Mouse (Mus musculus) liver, postnatal 0 days (tissue): ENCODE measurements around the gene Cfl1. TPM values are rescaled to one million over a fixed set of nuclear protein-coding genes. Genes with fewer than 3 reads are reported as not detected.
A peak's percentile ranks its signal among the peaks of the same experiment; 100 is the strongest.

Experiments
- ATAC-seq: fragments of 200-750 bp; cut with Nextera tagmentation; 2 replicates; pipeline ENCODE4 v1.8.0; 2017; ENCODE audit warnings: mild to moderate bottlenecking, moderate library complexity
- DNase-seq: peaks from one replicate; pipeline ENCODE4 v3.0.0-alpha.2; 2016
- H3K27ac ChIP-seq: fragments of 300-500 bp; sonication (generic); 2 replicates; pipeline ENCODE4 v1.5.1; 2014; ENCODE audit warnings: antibody characterized with exemption, moderate library complexity, mild to moderate bottlenecking, low read depth
- H3K27me3 ChIP-seq: fragments of 300-500 bp; sonication (generic); 2 replicates; pipeline ENCODE4 v1.6.1; 2014; ENCODE audit warnings: low read length, control low read depth, mixed read lengths; ENCODE audit not compliant: insufficient read depth
- H3K36me3 ChIP-seq: fragments of 300-500 bp; sonication (generic); replicated peaks from 2 replicates; pipeline ENCODE4 v1.6.1; 2014; ENCODE audit warnings: mild to moderate bottlenecking, control low read depth, low read length, moderate library complexity, mixed read lengths; ENCODE audit not compliant: insufficient read depth
- H3K4me1 ChIP-seq: fragments of 300-500 bp; sonication (generic); 2 replicates; pipeline ENCODE4 v1.6.1; 2014; ENCODE audit warnings: antibody characterized with exemption, mild to moderate bottlenecking, control low read depth; ENCODE audit not compliant: insufficient read depth
- H3K4me2 ChIP-seq: fragments of 300-500 bp; sonication (generic); 2 replicates; pipeline ENCODE4 v1.6.1; 2014; ENCODE audit warnings: low read depth, mild to moderate bottlenecking, low read length, moderate library complexity, mixed read lengths
- H3K4me3 ChIP-seq: fragments of 300-500 bp; sonication (generic); 2 replicates; pipeline ENCODE4 v1.5.1; 2014; ENCODE audit warnings: low read depth, low read length
- H3K9ac ChIP-seq: fragments of 300-500 bp; sonication (generic); replicated peaks from 2 replicates; pipeline ENCODE4 v1.6.1; 2014; ENCODE audit warnings: mild to moderate bottlenecking, moderate library complexity
- H3K9me3 ChIP-seq: fragments of 300-500 bp; sonication (generic); 2 replicates; pipeline ENCODE4 v1.6.1; 2016; ENCODE audit warnings: mild to moderate bottlenecking, control low read depth, low read length, mixed read lengths
- CTCF ChIP-seq: sonication (generic); IDR thresholded peaks from 2 replicates; pipeline ENCODE4 v1.5.1; 2016; ENCODE audit warnings: antibody characterized with exemption, low read depth
- EP300 ChIP-seq: IDR thresholded peaks from 2 replicates; pipeline ENCODE4 v1.6.1; 2016; ENCODE audit warnings: antibody characterized with exemption, low read depth, mild to moderate bottlenecking
- WGBS: fragments of 180-500 bp; shearing (Covaris S2); extraction: QIAGEN DNeasy Blood & Tissue Kit; methylation state at CpG from one replicate; pipeline ENCODE4 v1.1.7; 2014; ENCODE audit not compliant: insufficient replicate concordance; 5-methylcytosine and 5-hydroxymethylcytosine counted together
- polyA plus RNA-seq: library from polyadenylated mRNA; unstranded; fragments of >200 nt; fragmentation: Nextera tagmentation; extraction: Ambion mirVana; gene quantifications from 2 replicates; pipeline ENCODE4 v1.2.1, GENCODE M21; 2015

Gene Cfl1
- polyA plus RNA-seq, 1 experiment from 2014 or later, result 843 TPM

- TF ChIP-seq EP300, result no peak
- TF ChIP-seq CTCF, result no peak
- DNase-seq (no peak), ATAC-seq (no peak)
- Histone ChIP-seq H3K27ac (no peak overlapping the region), H3K4me2 (no peak overlapping the region), H3K4me3 (no peak overlapping the region), H3K4me1 (peaks cover 13% of the 10 kb centered on the region), H3K36me3 (peaks cover 37% of the 10 kb centered on the region), H3K9ac (no peak overlapping the region), H3K27me3 (0 out of 2 replicates have a peak, but pooled peaks cover 4% of the 10 kb centered on the region), H3K9me3 (no peaks in the 10 kb centered on the region)
- 87% methylated on average over 9 of the region's 9 CpGs for WGBS
Observed at GRCm38 (mm10) chr19:5463212-5463611, 27.0 kb upstream of the Cfl1 start.

GRCm38 (mm10) chr19:5463791-5464562 is 26.3 kb upstream of the Cfl1 start:
- 69% methylated on average over 15 of the region's 15 CpGs for WGBS
- Histone ChIP-seq H3K9me3 (no peaks in the 10 kb centered on the region), H3K27ac (no peak overlapping the region), H3K9ac (no peak overlapping the region), H3K36me3 (peaks cover 37% of the 10 kb centered on the region), H3K4me3 (no peak overlapping the region), H3K27me3 (no peaks in the 10 kb centered on the region), H3K4me1 (peaks cover 12% of the 10 kb centered on the region), H3K4me2 (no peak overlapping the region)
- ATAC-seq, result no peak
- DNase-seq, result peak; percentile 59
- TF ChIP-seq CTCF (peak; percentile 87), EP300 (no peak)

- H3K4me1 ChIP-seq, result peaks cover 9% of the 10 kb centered on the region
- H3K36me3 ChIP-seq, result peaks cover 37% of the 10 kb centered on the region
- ATAC-seq (no peak), DNase-seq (no peak)
- H3K9me3 ChIP-seq, result no peaks in the 10 kb centered on the region
- whole genome bisulfite sequencing, result 83% methylated on average over 8 of the region's 8 CpGs
- H3K4me3 ChIP-seq, result no peak overlapping the region
- TF ChIP-seq CTCF (no peak), EP300 (no peak)
- no peak overlapping the region for H3K9ac ChIP-seq
- H3K4me2 ChIP-seq, result no peak overlapping the region
- no peak overlapping the region for H3K27ac ChIP-seq
- H3K27me3 ChIP-seq, result no peaks in the 10 kb centered on the region
Observed at GRCm38 (mm10) chr19:5465037-5465436, 25.2 kb upstream of the Cfl1 start.

GRCm38 (mm10) chr19:5466916-5467500 is 23.2 kb upstream of the Cfl1 start:
- ATAC-seq, result no peak

GRCm38 (mm10) chr19:5468374-5468773 is 21.9 kb upstream of the Cfl1 start, which contains the start of gene Ctsw:
Gene Ctsw, minus strand, starts transcription at chr19:5468507.
- Histone ChIP-seq H3K4me2 (no peak within 1 kb of the TSS), H3K4me3 (no peak within 1 kb of the TSS), H3K9me3 (no peaks in the 10 kb centered on the region), H3K27me3 (no peaks in the 10 kb centered on the region), H3K27ac (no peak within 1 kb of the TSS), H3K9ac (no peak within 1 kb of the TSS), H3K4me1 (no peaks in the 10 kb centered on the region), H3K36me3 (peaks cover 25% of the 10 kb centered on the region)
- DNase-seq (no peak), ATAC-seq (no peak)
- 39% methylated on average over 5 of the region's 5 CpGs for WGBS
- TF ChIP-seq CTCF (no peak), EP300 (no peak)

More at GRCm38 (mm10) chr19:5466916-5467500, 23.2 kb upstream of the Cfl1 start:
- DNase-seq, result no peak
- no peak overlapping the region for H3K4me2 ChIP-seq
- no peaks in the 10 kb centered on the region for H3K4me1 ChIP-seq
- H3K27ac ChIP-seq, result no peak overlapping the region
- no peaks in the 10 kb centered on the region for H3K9me3 ChIP-seq
- no peak for TF ChIP-seq CTCF
- TF ChIP-seq EP300, result no peak
- no peaks in the 10 kb centered on the region for H3K27me3 ChIP-seq
- H3K4me3 ChIP-seq, result no peak overlapping the region
- 70% methylated on average over 6 of the region's 6 CpGs for WGBS
- H3K36me3 ChIP-seq, result peaks cover 33% of the 10 kb centered on the region
- no peak overlapping the region for H3K9ac ChIP-seq

- DNase-seq (no peak), ATAC-seq (no peak)
- Histone ChIP-seq H3K9ac (no peak overlapping the region), H3K4me3 (no peak overlapping the region), H3K9me3 (no peaks in the 10 kb centered on the region), H3K27me3 (peaks cover 23% of the 10 kb centered on the region), H3K4me1 (0 out of 2 replicates have a peak, but pooled peaks cover 3% of the 10 kb centered on the region), H3K27ac (no peak overlapping the region), H3K4me2 (no peak overlapping the region), H3K36me3 (no peaks in the 10 kb centered on the region)
- 60% methylated on average over 5 of the region's 5 CpGs for WGBS
- no peak for TF ChIP-seq CTCF
- no peak for TF ChIP-seq EP300
Observed at GRCm38 (mm10) chr19:5471846-5472245, 18.4 kb upstream of the Cfl1 start.
